Mouse (Mus musculus) T-cell, adult 2 months (primary cell): ENCODE results near the gene Ifrd2.

ENCODE experiments used
- DNase-seq: peaks from one replicate; pipeline ENCODE4 v3.0.0; 2022; ENCODE audit warnings: low spot score

Gene Ifrd2

DNA sequence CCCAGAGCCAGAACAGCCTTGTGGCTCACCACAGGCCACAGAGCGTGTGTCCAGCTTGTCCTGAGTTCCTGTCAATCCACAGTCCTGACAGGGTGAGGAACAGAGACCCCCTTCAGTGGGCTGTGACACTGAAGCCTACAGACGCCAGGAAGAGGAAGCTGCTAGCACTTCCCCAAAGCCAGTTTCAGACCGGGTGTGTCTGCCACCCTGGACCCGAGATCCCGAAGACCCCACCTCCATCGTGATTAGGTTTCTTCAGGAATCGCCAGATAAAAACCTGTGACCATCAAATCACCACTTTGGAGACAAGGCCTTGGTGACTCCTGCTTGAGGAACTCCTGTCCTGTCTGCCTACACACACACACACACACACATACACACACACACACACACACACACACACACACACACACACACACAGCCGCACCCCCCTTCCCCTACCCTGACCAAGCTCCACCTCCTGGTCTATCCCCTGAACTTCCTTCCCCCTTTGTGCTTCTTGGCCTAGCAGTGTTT is 52.9 kb downstream of the Ifrd2 start:
- peak; percentile 57 for DNase-seq

DNA sequence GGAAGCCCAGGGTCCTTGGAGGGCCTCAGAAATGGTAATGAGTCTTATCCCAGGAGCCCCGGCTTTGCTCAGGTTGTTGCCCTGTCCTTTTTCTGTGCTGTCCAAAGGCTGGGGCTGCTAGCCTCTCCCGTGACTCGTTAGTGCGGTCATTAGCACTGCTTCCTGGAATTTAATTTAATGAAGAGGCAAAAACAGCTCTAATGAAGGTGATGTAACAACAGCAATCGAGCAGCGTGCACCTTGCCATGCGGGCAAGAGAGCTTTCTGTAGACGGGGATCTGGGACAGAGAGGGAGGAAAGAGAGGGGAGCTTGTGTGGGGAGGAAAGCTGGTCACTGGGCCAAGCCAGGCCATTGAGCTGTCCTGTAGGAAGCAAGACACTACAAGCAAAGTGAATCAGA is 54.2 kb downstream of the Ifrd2 start:
- DNase-seq: no peak
